Mouse (Mus musculus) hindbrain, embryonic 12.5 days (tissue): ENCODE results near the gene Olfr659. TPM values are rescaled to one million over a fixed set of nuclear protein-coding genes. Genes with fewer than 3 reads are reported as not detected.

Source experiments
- ATAC-seq: fragments of 200-750 bp; cut with Nextera tagmentation; 2 replicates; pipeline ENCODE4 v1.8.0; 2017; ENCODE audit warnings: moderate TSS enrichment; ENCODE audit not compliant: low FRiP score
- H3K27ac ChIP-seq: fragments of 300-500 bp; sonication (generic); 2 replicates; pipeline ENCODE4 v1.5.1; 2016; ENCODE audit warnings: mild to moderate bottlenecking
- H3K27me3 ChIP-seq: fragments of 300-500 bp; sonication (generic); 2 replicates; pipeline ENCODE4 v1.6.1; 2016; ENCODE audit warnings: mild to moderate bottlenecking
- H3K36me3 ChIP-seq: fragments of 300-500 bp; sonication (generic); 2 replicates; pipeline ENCODE4 v1.6.1; 2016; ENCODE audit warnings: mild to moderate bottlenecking
- H3K4me1 ChIP-seq: fragments of 300-500 bp; sonication (generic); 2 replicates; pipeline ENCODE4 v1.6.1; 2016
- H3K4me2 ChIP-seq: fragments of 300-500 bp; sonication (generic); replicated peaks from 2 replicates; pipeline ENCODE4 v1.6.1; 2016; ENCODE audit warnings: mild to moderate bottlenecking
- H3K4me3 ChIP-seq: fragments of 300-500 bp; sonication (generic); 2 replicates; pipeline ENCODE4 v1.5.1; 2016; ENCODE audit warnings: mild to moderate bottlenecking
- H3K9ac ChIP-seq: fragments of 300-500 bp; sonication (generic); 2 replicates; pipeline ENCODE4 v1.6.1; 2016; ENCODE audit warnings: mild to moderate bottlenecking, moderate library complexity
- H3K9me3 ChIP-seq: fragments of 300-500 bp; sonication (generic); replicated peaks from 2 replicates; pipeline ENCODE4 v1.6.1; 2016; ENCODE audit warnings: mild to moderate bottlenecking
- WGBS: fragments of 180-500 bp; shearing (Covaris S2); methylation state at CpG from one replicate; pipeline ENCODE4 v1.1.7; 2016; 5-methylcytosine and 5-hydroxymethylcytosine counted together
- polyA plus RNA-seq: library from polyadenylated mRNA; unstranded; fragments of >200 nt; fragmentation: Nextera tagmentation; extraction: Ambion mirVana; gene quantifications from 2 replicates; pipeline ENCODE4 v1.2.1, GENCODE M21; 2016

The Olfr659 gene
- polyA plus RNA-seq = not detected in 2 replicates

DNA sequence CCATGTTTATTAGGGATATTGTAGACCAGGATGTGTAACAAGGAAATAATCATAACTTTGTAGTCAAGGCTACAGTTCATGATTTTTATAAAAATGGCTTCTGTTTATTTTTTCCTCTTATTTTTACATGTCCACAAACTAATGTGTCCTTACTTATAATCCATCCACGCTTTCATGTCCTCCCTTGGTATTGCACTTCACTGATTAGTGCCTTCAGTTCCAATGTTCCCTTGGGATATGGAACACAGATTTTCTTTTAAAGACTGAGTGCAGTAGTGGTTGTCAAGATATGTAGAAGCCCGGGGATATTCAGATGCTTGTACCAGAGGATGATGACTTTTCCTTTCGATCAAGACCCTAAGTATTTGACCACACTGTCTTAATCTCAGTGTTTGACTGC, at the start of gene Olfr659:
Olfr659 (plus strand) TSS at position 301 of the 400 bp plus-strand sequence.
- Histone ChIP-seq H3K36me3 (no peaks in the 10 kb centered on the region), H3K4me3 (no peak within 1 kb of the TSS), H3K27me3 (no peaks in the 10 kb centered on the region), H3K4me2 (no peak within 1 kb of the TSS), H3K9me3 (no peaks in the 10 kb centered on the region), H3K4me1 (no peaks in the 10 kb centered on the region), H3K27ac (no peak within 1 kb of the TSS), H3K9ac (no peak within 1 kb of the TSS)
- no peak for ATAC-seq
- WGBS = 86% methylated on average over 3 of the region's 3 CpGs

GRCm38 (mm10) chr7:104624494-104624893, 42.1 kb upstream of the Olfr659 start, which contains the start of gene Olfr657:
TSS of gene Olfr657 (plus strand) at chr7:104624794.
- Histone ChIP-seq H3K27me3 (no peaks in the 10 kb centered on the region), H3K4me1 (no peaks in the 10 kb centered on the region), H3K4me2 (no peak within 1 kb of the TSS), H3K4me3 (no peak within 1 kb of the TSS), H3K27ac (no peak within 1 kb of the TSS), H3K9me3 (no peaks in the 10 kb centered on the region), H3K9ac (no peak within 1 kb of the TSS), H3K36me3 (no peaks in the 10 kb centered on the region)
- ATAC-seq = no peak

GRCm38 (mm10) chr7:104646841-104647482, 19.6 kb upstream of the Olfr659 start, which contains the start of gene Olfr658:
TSS of gene Olfr658 (minus strand) at chr7:104647305.
- Histone ChIP-seq H3K9ac (no peak within 1 kb of the TSS), H3K9me3 (no peaks in the 10 kb centered on the region), H3K36me3 (no peaks in the 10 kb centered on the region), H3K4me3 (peak within 1 kb of the TSS; percentile 30), H3K4me2 (peak within 1 kb of the TSS; percentile 51), H3K27me3 (no peaks in the 10 kb centered on the region), H3K27ac (no peak within 1 kb of the TSS), H3K4me1 (no peaks in the 10 kb centered on the region)
- peak; percentile 94 for ATAC-seq
- 24% methylated on average over 22 of the region's 22 CpGs for WGBS

GRCm38 (mm10) chr7:104686201-104686600, 19.6 kb downstream of the Olfr659 start, which contains the start of gene Olfr661:
TSS of gene Olfr661 (plus strand) at chr7:104686501.
- WGBS = 95% methylated on average over 2 of the region's 2 CpGs
- no peaks in the 10 kb centered on the region for H3K9me3 ChIP-seq
- H3K4me3 ChIP-seq = no peak within 1 kb of the TSS
- H3K4me1 ChIP-seq = no peaks in the 10 kb centered on the region
- no peak within 1 kb of the TSS for H3K27ac ChIP-seq
- no peak for ATAC-seq
- no peak within 1 kb of the TSS for H3K4me2 ChIP-seq
- H3K36me3 ChIP-seq = no peaks in the 10 kb centered on the region
- no peaks in the 10 kb centered on the region for H3K27me3 ChIP-seq
- no peak within 1 kb of the TSS for H3K9ac ChIP-seq

Other genes with a start within 250 kb of the Olfr659 start
- gene Trim30a, start 201.6 kb upstream of the Olfr659 start, polyA plus RNA-seq = 0.69 and 1.3 TPM in 2 replicates
- 0.12 and 0.25 TPM in 2 replicates for gene Trim30d, start 158.9 kb upstream of the Olfr659 start, polyA plus RNA-seq
- not detected in 2 replicates for gene Olfr651, start 116.6 kb upstream of the Olfr659 start, polyA plus RNA-seq
- gene Olfr652, start 105.9 kb upstream of the Olfr659 start, polyA plus RNA-seq = not detected in 2 replicates
- gene Olfr653, start 89.4 kb upstream of the Olfr659 start, polyA plus RNA-seq = not detected in 2 replicates
- not detected in 2 replicates for gene Olfr654, start 79.7 kb upstream of the Olfr659 start, polyA plus RNA-seq
- not detected in 2 replicates for gene Olfr655, start 65.0 kb upstream of the Olfr659 start, polyA plus RNA-seq
- gene Olfr656, start 52.8 kb upstream of the Olfr659 start, polyA plus RNA-seq = not detected in 2 replicates
- not detected in 2 replicates for gene Olfr657, start 42.0 kb upstream of the Olfr659 start, polyA plus RNA-seq
- not detected in 2 replicates for gene Olfr658, start 19.4 kb upstream of the Olfr659 start, polyA plus RNA-seq
- not detected in 2 replicates for gene Olfr661, start 19.7 kb downstream of the Olfr659 start, polyA plus RNA-seq
- gene Usp17le, start 110.7 kb downstream of the Olfr659 start, polyA plus RNA-seq = not detected in 2 replicates
- not detected in 2 replicates for gene Usp17lb, start 175.8 kb downstream of the Olfr659 start, polyA plus RNA-seq
- gene Usp17la, start 190.3 kb downstream of the Olfr659 start, polyA plus RNA-seq = not detected in 2 replicates
- gene Olfr665, start 211.3 kb downstream of the Olfr659 start, polyA plus RNA-seq = not detected in 2 replicates
- gene Olfr666, start 229.2 kb downstream of the Olfr659 start, polyA plus RNA-seq = not detected in 2 replicates